Mouse (Mus musculus) lung, adult 2 months (tissue): ENCODE results near the gene Mrgpra1. TPM values are rescaled to one million over a fixed set of nuclear protein-coding genes. Genes with fewer than 3 reads are reported as not detected.
"Not testable (repeated sequence)": the region's sequence is repeated elsewhere in the genome, so short reads cannot be mapped to it uniquely, and the experiment has no call there.

Experiments used
- DNase-seq: peaks from one replicate; pipeline ENCODE4 v3.0.0; 2022
- H3K4me1 ChIP-seq: fragments of 200-500 bp; 2 replicates; pipeline ENCODE4 v1.6.1; 2011; ENCODE audit warnings: low read length; ENCODE audit not compliant: control insufficient read depth, insufficient read depth
- H3K4me3 ChIP-seq: fragments of 200-500 bp; replicated peaks from 2 replicates; pipeline ENCODE3; 2011; ENCODE audit warnings: low read depth, mild to moderate bottlenecking, control low read depth, low read length; ENCODE audit errors: extremely low read depth
- CTCF ChIP-seq: fragments of 200-500 bp; IDR thresholded peaks from 2 replicates; pipeline ENCODE4 v1.5.1; 2011; ENCODE audit warnings: mild to moderate bottlenecking, low read length, control low read depth; ENCODE audit not compliant: insufficient read depth
- POLR2A ChIP-seq: fragments of 200-500 bp; IDR thresholded peaks from 2 replicates; pipeline ENCODE4 v1.6.1; 2011; ENCODE audit warnings: low read depth, mild to moderate bottlenecking, control low read depth, low read length, borderline replicate concordance; ENCODE audit errors: extremely low read depth
- WGBS: fragments of 180-500 bp; shearing (Covaris S2); methylation state at CpG from one replicate; pipeline ENCODE4 v1.1.7; 2018; 5-methylcytosine and 5-hydroxymethylcytosine counted together
- polyA plus RNA-seq: library from polyadenylated mRNA; depleted of rRNA; stranded (reverse); fragments of >200 nt; gene quantifications from 2 replicates; pipeline ENCODE4 v1.2.3, GENCODE M21; 2012; rRNA removed

Mrgpra1 gene
- not detected in 2 replicates for polyA plus RNA-seq

DNA sequence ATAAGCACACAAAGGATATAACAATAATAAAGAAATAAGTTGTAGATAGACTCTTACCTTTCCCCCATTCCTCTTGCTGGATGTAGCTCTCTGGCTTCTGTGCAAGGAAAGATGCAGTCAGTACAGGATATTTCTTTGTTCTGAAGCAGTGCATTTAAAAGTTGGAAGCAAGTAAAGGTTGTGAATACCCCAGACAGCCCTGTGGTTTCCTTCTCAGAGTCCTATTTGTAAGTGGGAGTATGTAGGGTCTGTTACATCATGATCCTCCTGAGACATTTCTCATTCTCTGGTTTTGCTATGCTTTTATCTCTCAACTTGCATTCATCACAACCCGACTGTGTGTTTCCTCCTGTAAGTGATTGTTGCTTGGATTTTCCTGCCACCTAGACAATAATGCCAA, at the start of gene Mrgpra1:
Mrgpra1 (minus strand) TSS at position 101 of the 400 bp plus-strand sequence.
- WGBS, result 40% methylated on average over 1 of the region's 1 CpGs
- Histone ChIP-seq H3K4me3 (no peak within 1 kb of the TSS), H3K4me1 (no peaks in the 10 kb centered on the region)
- TF ChIP-seq POLR2A, result no peak
- DNase-seq, result no peak

DNA sequence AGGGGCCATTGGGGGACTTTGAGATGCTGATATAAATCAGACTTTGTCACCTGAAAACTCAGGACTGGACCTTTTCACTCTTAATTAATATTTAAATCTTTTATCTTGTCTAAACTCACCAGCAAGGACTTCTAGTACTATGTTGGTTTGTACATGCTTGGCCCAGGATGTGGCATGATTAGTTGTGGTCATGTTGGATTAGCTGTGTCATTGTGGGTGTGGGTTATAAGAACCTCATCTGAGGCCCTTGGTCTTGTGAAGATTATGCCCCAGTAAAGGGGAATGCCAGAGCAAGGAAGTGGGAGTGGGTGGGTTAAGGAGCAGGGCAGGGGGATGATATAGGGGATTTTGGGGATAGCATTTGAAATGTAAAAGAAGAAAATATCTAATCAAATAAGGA, 47.1 kb upstream of the Mrgpra1 start:
- TF ChIP-seq POLR2A (no peak), CTCF (no peak)
- no peak overlapping the region for H3K4me3 ChIP-seq
- DNase-seq, result no peak
- no peaks in the 10 kb centered on the region for H3K4me1 ChIP-seq

DNA sequence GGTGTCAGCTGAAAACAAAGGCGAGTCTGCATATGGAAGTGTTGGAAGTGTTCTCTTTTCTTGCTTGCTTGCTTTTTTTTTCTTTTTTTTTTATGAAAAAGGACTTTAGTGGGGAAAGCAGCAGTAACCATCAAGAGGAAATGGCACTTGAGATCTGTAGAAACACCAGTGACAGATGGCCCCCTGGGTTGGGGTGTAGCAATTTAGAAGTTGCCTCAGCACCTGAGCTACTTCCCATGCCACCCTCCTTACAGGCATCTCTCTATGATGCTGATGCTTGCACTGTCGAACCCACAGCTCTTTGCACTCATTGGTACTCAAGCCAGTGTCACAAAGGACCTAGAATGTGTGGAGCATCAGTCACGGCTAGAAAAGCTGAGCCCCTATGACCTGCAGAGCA, 5.6 kb downstream of the Mrgpra1 start:
- WGBS, result 61% methylated on average over 3 of the region's 3 CpGs
- no peak overlapping the region for H3K4me3 ChIP-seq
- H3K4me1 ChIP-seq, result no peaks in the 10 kb centered on the region
- TF ChIP-seq POLR2A (no peak), CTCF (no peak)
- no peak for DNase-seq

DNA sequence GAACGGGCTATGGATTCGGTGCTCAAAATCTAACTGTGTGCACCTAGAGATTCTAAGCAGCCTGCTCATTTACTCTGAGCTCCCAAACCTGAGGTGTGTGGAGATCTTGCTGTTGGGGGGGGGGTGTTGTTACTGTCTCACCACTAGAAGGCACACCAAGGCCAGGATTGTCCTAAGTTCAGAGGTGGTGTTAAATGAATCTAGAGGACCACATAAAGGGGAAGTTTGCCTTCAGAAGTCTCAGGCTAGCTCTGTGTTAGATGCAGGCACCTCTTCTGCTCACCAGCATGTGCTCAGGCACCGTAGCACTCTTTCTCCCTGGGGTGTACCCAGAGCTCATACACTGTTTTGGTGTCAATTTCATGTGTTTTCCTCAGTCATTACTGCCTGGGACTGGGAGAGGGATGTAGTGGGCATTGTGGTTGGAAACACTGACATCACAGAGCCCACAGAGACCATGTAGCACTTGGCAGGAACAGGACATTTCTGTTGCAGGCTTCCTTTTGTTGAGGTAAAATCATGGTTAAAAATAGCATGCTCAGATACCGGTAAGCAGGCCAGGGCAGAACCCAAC, 8.0 kb downstream of the Mrgpra1 start:
- H3K4me3 ChIP-seq, result no peak overlapping the region
- 77% methylated on average over 4 of the region's 4 CpGs for WGBS
- DNase-seq, result no peak
- no peaks in the 10 kb centered on the region for H3K4me1 ChIP-seq
- TF ChIP-seq CTCF (no peak), POLR2A (no peak)

DNA sequence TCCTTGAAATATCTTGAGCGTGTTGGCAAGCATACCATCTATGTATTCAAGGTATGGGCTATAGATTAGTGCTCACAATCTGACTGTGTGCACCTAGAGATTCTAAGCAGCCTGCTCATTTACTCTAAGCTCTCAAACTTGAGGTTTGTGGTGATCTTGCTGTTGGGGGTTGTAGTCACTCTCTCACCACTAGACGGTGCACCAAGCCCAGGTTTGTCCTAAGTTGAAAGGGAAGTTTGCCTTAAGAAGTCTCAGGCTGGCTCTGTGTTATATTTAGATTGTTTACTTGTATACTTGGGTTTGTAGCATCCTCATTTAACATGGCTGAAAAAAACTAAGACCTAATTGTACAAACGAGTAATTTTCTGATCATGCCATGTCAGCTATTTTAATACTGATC, 12.2 kb downstream of the Mrgpra1 start:
- not testable (repeated sequence) for H3K4me1 ChIP-seq, DNase-seq, H3K4me3 ChIP-seq
- 63% methylated on average over 3 of the region's 3 CpGs for WGBS

DNA sequence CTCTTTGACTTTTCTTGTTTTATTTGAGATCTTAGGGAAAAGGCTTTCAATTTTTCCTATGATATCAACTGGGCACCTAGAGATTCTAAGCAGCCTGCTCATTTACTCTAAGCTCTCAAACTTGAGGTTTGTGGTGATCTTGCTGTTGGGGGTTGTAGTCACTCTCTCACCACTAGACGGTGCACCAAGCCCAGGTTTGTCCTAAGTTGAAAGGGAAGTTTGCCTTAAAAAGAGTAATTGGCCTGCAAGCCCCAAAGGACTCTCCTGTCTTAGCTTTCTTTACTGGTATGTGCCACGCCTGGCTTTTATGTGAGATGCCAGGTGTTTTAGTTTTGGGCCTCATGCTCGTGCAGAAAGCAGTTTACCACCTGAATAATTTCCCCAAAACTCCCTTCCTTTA, 12.7 kb downstream of the Mrgpra1 start:
- WGBS, result 57% methylated on average over 3 of the region's 3 CpGs
- not testable (repeated sequence) for DNase-seq, H3K4me3 ChIP-seq, H3K4me1 ChIP-seq

DNA sequence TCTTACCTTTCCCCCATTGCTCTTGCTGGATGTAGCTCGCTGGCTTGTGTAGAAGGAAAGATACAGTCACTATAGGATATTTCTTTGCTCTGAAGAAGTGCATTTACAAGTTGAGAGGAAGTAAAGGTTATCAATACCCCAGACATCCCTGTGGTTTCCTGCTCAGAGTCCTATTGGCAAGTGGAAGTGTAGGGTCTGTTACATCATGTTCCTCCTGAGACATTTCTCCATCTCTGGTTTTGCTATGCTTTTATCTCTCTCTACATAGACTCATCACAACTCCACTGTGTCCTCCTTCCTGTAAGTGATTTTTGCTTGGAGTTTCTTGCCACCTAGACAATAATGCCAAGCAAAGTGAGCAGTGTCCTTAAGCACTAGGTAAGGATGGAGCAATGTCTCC, 35.7 kb downstream of the Mrgpra1 start:
- Histone ChIP-seq H3K4me1 (no peaks in the 10 kb centered on the region), H3K4me3 (no peak overlapping the region)
- DNase-seq, result no peak
- TF ChIP-seq CTCF, result no peak
- TF ChIP-seq POLR2A, result no peak
- WGBS, result 41% methylated on average over 1 of the region's 1 CpGs

DNA sequence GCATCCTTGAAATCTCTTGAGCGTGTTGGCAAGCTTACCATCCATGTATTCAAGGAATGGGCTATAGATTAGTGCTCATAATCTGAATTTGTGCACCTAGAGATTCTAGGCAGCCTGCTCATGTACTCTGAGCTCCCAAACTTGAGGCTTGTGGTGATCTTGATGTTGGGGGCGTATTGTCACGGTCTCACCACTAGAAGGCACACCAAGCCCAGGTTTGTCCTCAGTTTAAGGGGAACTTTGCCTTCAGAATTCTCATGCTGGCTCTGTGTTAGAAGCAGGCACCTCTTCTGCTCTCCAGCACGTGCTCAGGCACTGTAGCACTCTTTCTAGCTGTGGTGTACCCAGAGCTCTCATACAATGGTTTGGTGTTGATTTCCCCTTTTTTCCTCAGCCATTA, 41.8 kb downstream of the Mrgpra1 start:
- Histone ChIP-seq H3K4me3 (no peak overlapping the region), H3K4me1 (no peaks in the 10 kb centered on the region)
- no peak for DNase-seq
- 41% methylated on average over 4 of the region's 4 CpGs for WGBS
- TF ChIP-seq CTCF, result peak; percentile 49
- TF ChIP-seq POLR2A, result no peak

DNA sequence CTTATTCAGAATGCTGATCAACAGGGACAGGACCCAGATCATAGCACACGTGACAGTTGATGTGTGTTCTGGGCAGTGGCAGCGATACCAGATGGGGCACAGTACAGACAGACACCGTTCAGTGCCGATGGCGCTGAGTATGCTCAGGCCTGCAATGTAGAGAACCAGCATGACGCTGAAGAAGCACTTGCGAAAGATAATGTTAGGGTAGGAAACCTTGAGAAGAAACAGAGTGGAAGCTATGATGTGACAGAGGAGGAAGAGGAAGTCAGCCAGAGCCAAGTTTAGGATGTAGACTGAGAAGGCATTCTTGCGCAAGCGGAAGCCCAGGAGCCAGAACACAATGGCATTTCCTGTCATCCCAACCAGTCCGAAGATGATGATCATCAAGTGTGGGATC, 44.2 kb downstream of the Mrgpra1 start:
- TF ChIP-seq CTCF (no peak), POLR2A (no peak)
- Histone ChIP-seq H3K4me3 (no peak overlapping the region), H3K4me1 (no peaks in the 10 kb centered on the region)
- 72% methylated on average over 10 of the region's 10 CpGs for WGBS
- DNase-seq, result no peak

DNA sequence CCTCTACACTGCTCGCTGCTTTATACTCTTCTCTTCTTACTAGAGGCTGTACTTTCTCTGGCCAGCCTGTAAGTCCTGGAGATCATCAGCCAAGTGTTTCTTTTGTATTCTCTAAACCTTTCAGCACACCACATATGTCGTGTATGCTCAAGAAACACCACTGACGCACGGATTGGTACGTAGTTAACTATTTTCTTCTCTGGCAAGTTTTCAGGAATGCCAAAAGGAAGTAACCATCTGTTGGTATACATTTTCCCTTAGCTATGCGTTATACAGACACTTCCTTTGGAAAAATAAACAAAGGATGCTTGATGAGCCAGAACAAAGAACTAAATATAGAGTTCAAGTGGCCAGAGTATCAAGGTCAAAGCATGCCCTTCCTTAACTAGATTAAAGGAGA, 49.4 kb downstream of the Mrgpra1 start:
- WGBS, result 39% methylated on average over 5 of the region's 6 CpGs

DNA sequence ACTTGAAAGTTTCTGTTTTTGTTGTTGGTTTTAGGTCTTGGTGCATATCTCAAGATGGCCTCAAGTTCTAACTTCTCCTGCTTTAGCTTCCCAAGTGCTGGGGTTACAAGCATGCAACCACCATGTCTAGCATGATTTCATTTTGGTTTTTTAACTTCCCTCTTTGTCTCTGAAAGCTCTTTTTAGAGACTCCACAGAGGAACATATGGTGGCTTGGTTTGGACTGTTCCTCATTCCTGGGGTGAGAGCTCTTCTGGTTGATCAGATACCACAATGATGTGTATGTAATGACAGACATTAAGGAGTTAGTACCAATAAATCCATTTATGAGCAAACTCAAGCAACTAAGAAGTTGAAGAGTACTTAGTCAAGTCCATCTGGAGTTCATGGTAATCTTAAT, 54.4 kb downstream of the Mrgpra1 start:
- H3K4me1 ChIP-seq, DNase-seq, H3K4me3 ChIP-seq: not testable (repeated sequence)

More for the DNA sequence above, 49.4 kb downstream of the Mrgpra1 start:
- H3K4me3 ChIP-seq, H3K4me1 ChIP-seq, DNase-seq: not testable (repeated sequence)

Other genes with a start within 250 kb of the Mrgpra1 start
- 0.90 and 1.3 TPM in 2 replicates for gene Ptpn5, start 220.6 kb downstream of the Mrgpra1 start, polyA plus RNA-seq
- not detected in 2 replicates for gene Mrgpra6, start 149.3 kb downstream of the Mrgpra1 start, polyA plus RNA-seq
- not detected in 2 replicates for gene Mrgpra9, start 101.4 kb downstream of the Mrgpra1 start, polyA plus RNA-seq
- not detected in 2 replicates for gene Mrgpra2a, start 97.9 kb upstream of the Mrgpra1 start, polyA plus RNA-seq
- 0.91 TPM in 1 of 2 replicates, not detected in the other for gene Mrgpra2b, start 174.6 kb upstream of the Mrgpra1 start, polyA plus RNA-seq
- gene Mrgpra3, start 247.1 kb upstream of the Mrgpra1 start, polyA plus RNA-seq, result not detected in 2 replicates